10 mouse cellular contexts compared by ENCODE assay signal in the genomic region with DNA sequence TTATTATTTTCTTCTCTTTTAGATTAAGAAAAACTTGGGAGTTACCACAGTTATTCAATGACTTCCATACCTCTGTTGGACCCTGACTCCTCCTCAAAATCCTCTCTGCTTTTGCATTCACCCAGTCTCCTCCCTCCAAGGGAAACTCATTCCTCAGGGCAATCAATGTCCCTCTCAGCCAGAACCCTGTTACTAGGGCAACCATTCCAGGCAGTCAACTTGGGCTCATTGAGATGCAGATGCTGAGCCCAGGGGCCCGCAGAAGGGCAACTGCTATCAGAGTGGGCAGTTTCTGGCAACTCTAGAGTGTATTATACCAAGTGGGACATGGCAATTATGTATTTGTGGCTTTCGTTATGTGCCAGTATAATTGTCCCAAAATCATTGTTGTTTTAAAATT.
DNase-seq lines count a peak whose midpoint lies in the region; ATAC-seq and TF ChIP-seq lines count a peak whose summit lies in the region.
"Had no signal": no experiment of that assay in that cellular context is flagged by ENCODE, and none has a peak within 500 bp of the region (broad histone marks: within the 10 kb centered on the region; RNA-seq: fewer than 3 reads in every experiment).

No protein-coding gene starts in this region.

- no peaks in the 10 kb centered on the region for H3K4me1 ChIP-seq in midbrain, postnatal 0 days (ENCODE audit: insufficient read depth, low read length)

- H3K4me3 ChIP-seq in midbrain, postnatal 0 days (ENCODE audit: low read depth, low read length): no peak overlapping the region

- 0 out of 2 replicates have a peak overlapping the region, but pooled peaks have one; percentile 18 for H3K27ac ChIP-seq in midbrain, postnatal 0 days (ENCODE audit: low read depth, low read length)

- H3K9ac ChIP-seq in midbrain, postnatal 0 days (replicated peaks; ENCODE audit: low read length, poor library complexity, severe bottlenecking): no peak overlapping the region

- no peaks in the 10 kb centered on the region for H3K27me3 ChIP-seq in midbrain, postnatal 0 days (ENCODE audit: insufficient read depth, low read length)

- DNase-seq in cerebellum, adult 11-12 months: peak; percentile 9
- DNase-seq in cerebellum, adult 8-10 months: no peak
- DNase-seq in cerebellum, postnatal 10 days: peak; percentile 27 to 45
- DNase-seq in frontal cortex, postnatal 10 days (ENCODE audit: low spot score in 2 of 2): peak; percentile 27 to 32
- peak; percentile 84 for DNase-seq in midbrain, postnatal 0 days (ENCODE audit: low spot score)
- DNase-seq in kidney, adult 9 months: no peak
- DNase-seq in adipocyte (ENCODE audit: low spot score): no peak
- DNase-seq in spleen, postnatal 4 days (ENCODE audit: low spot score in 2 of 2): no peak
- DNase-seq: kidney, adult 18-20 months; liver had no signal

- ATAC-seq in midbrain, postnatal 0 days (ENCODE audit: low FRiP score): peak; percentile 82

- no peak overlapping the region for H3K4me2 ChIP-seq in midbrain, postnatal 0 days (ENCODE audit: low read depth, low read length, poor library complexity, severe bottlenecking)

- WGBS in midbrain, postnatal 0 days: 8% methylated on average over 2 of the region's 2 CpGs

- no peak for TF ChIP-seq CTCF in midbrain, postnatal 0 days (IDR thresholded peaks at IDR 0.05)

- H3K9me3 ChIP-seq in midbrain, postnatal 0 days (ENCODE audit: low read length): no peaks in the 10 kb centered on the region

- H3K36me3 ChIP-seq in midbrain, postnatal 0 days (ENCODE audit: insufficient read depth, low read length): no peaks in the 10 kb centered on the region

Comparison
In these comparisons a context has a peak if more than half of its experiments do, and no peak if none do; other contexts are left out.
1. DNase-seq: peak in cerebellum, adult 11-12 months (single experiment), cerebellum, postnatal 10 days (2 of 2), frontal cortex, postnatal 10 days (2 of 2) and midbrain, postnatal 0 days (single experiment); none in cerebellum, adult 8-10 months (single experiment), kidney, adult 9 months (single experiment), adipocyte (single experiment) and spleen, postnatal 4 days (0 of 2).